Mouse (Mus musculus): ENCODE measurements around the gene Abhd15. TPM values are rescaled to one million over a fixed set of nuclear protein-coding genes. Genes with fewer than 3 reads are reported as not detected.

Gene Abhd15
- polyA plus RNA-seq, 1 experiment from 2014 or later, result 1.5 TPM

GRCm38 (mm10) chr11:77494344-77494676, 20.6 kb upstream of the Abhd15 start:
- Histone ChIP-seq H3K4me3 (replicated peaks) (peak overlapping the region; percentile 97), H3K4me2 (peak overlapping the region; percentile 90), H3K4me1 (replicated peaks) (peaks cover 69% of the 10 kb centered on the region), H3K9me3 (no peaks in the 10 kb centered on the region), H3K27ac (peak overlapping the region; percentile 85; the same call in 1 of the 2 replicates), H3K27me3 (no peaks in the 10 kb centered on the region), H3K36me3 (peaks cover 5% of the 10 kb centered on the region), H3K9ac (replicated peaks) (peak overlapping the region; percentile 97)
- WGBS, result 24% methylated on average over 4 of the region's 4 CpGs
- no peak for ATAC-seq (ENCODE audit: insufficient number of reproducible peaks, insufficient read depth, low FRiP score, low TSS enrichment, low read depth)

- peak overlapping the region; percentile 97; the same call in 1 of the 2 replicates for H3K9ac ChIP-seq (replicated peaks)
- peak overlapping the region; percentile 97; the same call in 1 of the 2 replicates for H3K4me3 ChIP-seq (replicated peaks)
- H3K9me3 ChIP-seq, result no peaks in the 10 kb centered on the region
- ATAC-seq (ENCODE audit: insufficient number of reproducible peaks, insufficient read depth, low FRiP score, low TSS enrichment, low read depth), result no peak
- H3K27me3 ChIP-seq, result no peaks in the 10 kb centered on the region
- no peak overlapping the region for H3K27ac ChIP-seq
- 80% methylated on average over 6 of the region's 6 CpGs for WGBS
- H3K4me1 ChIP-seq (replicated peaks), result peaks cover 69% of the 10 kb centered on the region
- H3K4me2 ChIP-seq, result peak overlapping the region; percentile 90
- peaks cover 10% of the 10 kb centered on the region for H3K36me3 ChIP-seq
Measured at GRCm38 (mm10) chr11:77494782-77495181, 20.1 kb upstream of the Abhd15 start.

GRCm38 (mm10) chr11:77495507-77495906, 19.4 kb upstream of the Abhd15 start:
- H3K27ac ChIP-seq, result no peak overlapping the region
- H3K4me1 ChIP-seq (replicated peaks), result peaks cover 70% of the 10 kb centered on the region

GRCm38 (mm10) chr11:77497341-77497756, 17.6 kb upstream of the Abhd15 start:
- ATAC-seq (ENCODE audit: insufficient number of reproducible peaks, insufficient read depth, low FRiP score, low TSS enrichment, low read depth), result no peak
- no peak overlapping the region; the same call in 1 of the 2 replicates for H3K9ac ChIP-seq (replicated peaks)
- peak overlapping the region; percentile 24; the same call in 1 of the 2 replicates for H3K4me2 ChIP-seq
- H3K9me3 ChIP-seq, result no peaks in the 10 kb centered on the region
- no peak overlapping the region for H3K4me3 ChIP-seq (replicated peaks)
- peaks cover 35% of the 10 kb centered on the region for H3K36me3 ChIP-seq
- no peaks in the 10 kb centered on the region for H3K27me3 ChIP-seq
- peak overlapping the region; percentile 75 for H3K27ac ChIP-seq
- peaks cover 63% of the 10 kb centered on the region for H3K4me1 ChIP-seq (replicated peaks)
- 9% methylated on average over 6 of the region's 6 CpGs for WGBS

More at GRCm38 (mm10) chr11:77495507-77495906, 19.4 kb upstream of the Abhd15 start:
- H3K9me3 ChIP-seq, result no peaks in the 10 kb centered on the region
- ATAC-seq (ENCODE audit: insufficient number of reproducible peaks, insufficient read depth, low FRiP score, low TSS enrichment, low read depth), result no peak
- H3K9ac ChIP-seq (replicated peaks), result no peak overlapping the region
- H3K27me3 ChIP-seq, result no peaks in the 10 kb centered on the region
- no peak overlapping the region for H3K4me3 ChIP-seq (replicated peaks)
- H3K36me3 ChIP-seq, result peaks cover 17% of the 10 kb centered on the region
- H3K4me2 ChIP-seq, result 0 out of 2 replicates have a peak overlapping the region, but pooled peaks have one; percentile 2

GRCm38 (mm10) chr11:77497851-77498250, 17.1 kb upstream of the Abhd15 start:
- no peaks in the 10 kb centered on the region for H3K27me3 ChIP-seq

GRCm38 (mm10) chr11:77498261-77499139, 16.4 kb upstream of the Abhd15 start:
- H3K4me3 ChIP-seq (replicated peaks), result no peak overlapping the region
- no peaks in the 10 kb centered on the region for H3K27me3 ChIP-seq
- H3K36me3 ChIP-seq, result peaks cover 46% of the 10 kb centered on the region
- no peak for ATAC-seq (ENCODE audit: insufficient number of reproducible peaks, insufficient read depth, low FRiP score, low TSS enrichment, low read depth)
- H3K9ac ChIP-seq (replicated peaks), result no peak overlapping the region
- no peaks in the 10 kb centered on the region for H3K9me3 ChIP-seq
- WGBS, result 73% methylated on average over 12 of the region's 12 CpGs
- H3K4me1 ChIP-seq (replicated peaks), result peaks cover 58% of the 10 kb centered on the region
- H3K27ac ChIP-seq, result peak overlapping the region; percentile 75
- no peak overlapping the region for H3K4me2 ChIP-seq

More at GRCm38 (mm10) chr11:77497851-77498250, 17.1 kb upstream of the Abhd15 start:
- 50% methylated on average over 4 of the region's 4 CpGs for WGBS
- Histone ChIP-seq H3K4me1 (replicated peaks) (peaks cover 58% of the 10 kb centered on the region), H3K4me3 (replicated peaks) (no peak overlapping the region), H3K9me3 (no peaks in the 10 kb centered on the region), H3K9ac (replicated peaks) (no peak overlapping the region), H3K36me3 (peaks cover 40% of the 10 kb centered on the region), H3K4me2 (no peak overlapping the region), H3K27ac (peak overlapping the region; percentile 75)
- ATAC-seq (ENCODE audit: insufficient number of reproducible peaks, insufficient read depth, low FRiP score, low TSS enrichment, low read depth), result no peak

GRCm38 (mm10) chr11:77499354-77499753, 15.6 kb upstream of the Abhd15 start:
- no peak overlapping the region for H3K27ac ChIP-seq

GRCm38 (mm10) chr11:77500361-77501325, 14.3 kb upstream of the Abhd15 start:
- Histone ChIP-seq H3K4me2 (no peak overlapping the region), H3K27ac (no peak overlapping the region), H3K36me3 (peaks cover 68% of the 10 kb centered on the region), H3K4me1 (replicated peaks) (peaks cover 38% of the 10 kb centered on the region), H3K9me3 (no peaks in the 10 kb centered on the region), H3K4me3 (replicated peaks) (no peak overlapping the region), H3K9ac (replicated peaks) (peak overlapping the region; percentile 2; the same call in 1 of the 2 replicates), H3K27me3 (no peaks in the 10 kb centered on the region)
- 83% methylated on average over 17 of the region's 17 CpGs for WGBS
- ATAC-seq (ENCODE audit: insufficient number of reproducible peaks, insufficient read depth, low FRiP score, low TSS enrichment, low read depth), result no peak

More at GRCm38 (mm10) chr11:77499354-77499753, 15.6 kb upstream of the Abhd15 start:
- Histone ChIP-seq H3K4me1 (replicated peaks) (peaks cover 51% of the 10 kb centered on the region), H3K27me3 (no peaks in the 10 kb centered on the region), H3K9ac (replicated peaks) (0 out of 2 replicates have a peak overlapping the region, but pooled peaks have one; percentile 27), H3K4me2 (no peak overlapping the region), H3K36me3 (peaks cover 55% of the 10 kb centered on the region), H3K9me3 (no peaks in the 10 kb centered on the region), H3K4me3 (replicated peaks) (no peak overlapping the region)
- ATAC-seq (ENCODE audit: insufficient number of reproducible peaks, insufficient read depth, low FRiP score, low TSS enrichment, low read depth), result no peak
- 89% methylated on average over 7 of the region's 7 CpGs for whole genome bisulfite sequencing

- H3K36me3 ChIP-seq, result peaks cover 75% of the 10 kb centered on the region
- H3K27me3 ChIP-seq, result no peaks in the 10 kb centered on the region
- H3K4me2 ChIP-seq, result no peak overlapping the region
- no peak overlapping the region for H3K9ac ChIP-seq (replicated peaks)
- no peaks in the 10 kb centered on the region for H3K9me3 ChIP-seq
- 32% methylated on average over 5 of the region's 5 CpGs for WGBS
- ATAC-seq (ENCODE audit: insufficient number of reproducible peaks, insufficient read depth, low FRiP score, low TSS enrichment, low read depth), result no peak
- H3K4me3 ChIP-seq (replicated peaks), result no peak overlapping the region
- H3K4me1 ChIP-seq (replicated peaks), result peaks cover 35% of the 10 kb centered on the region
- H3K27ac ChIP-seq, result no peak overlapping the region
Measured at GRCm38 (mm10) chr11:77501392-77501791, 13.5 kb upstream of the Abhd15 start.

- H3K4me1 ChIP-seq (replicated peaks), result peaks cover 32% of the 10 kb centered on the region
- H3K27ac ChIP-seq, result no peak overlapping the region
- H3K9me3 ChIP-seq, result no peaks in the 10 kb centered on the region
- H3K36me3 ChIP-seq, result peaks cover 81% of the 10 kb centered on the region
- WGBS, result 87% methylated on average over 4 of the region's 4 CpGs
- H3K4me2 ChIP-seq, result no peak overlapping the region
- H3K4me3 ChIP-seq (replicated peaks), result no peak overlapping the region
- H3K9ac ChIP-seq (replicated peaks), result 0 out of 2 replicates have a peak overlapping the region, but pooled peaks have one; percentile 4
- no peak for ATAC-seq (ENCODE audit: insufficient number of reproducible peaks, insufficient read depth, low FRiP score, low TSS enrichment, low read depth)
- H3K27me3 ChIP-seq, result no peaks in the 10 kb centered on the region
Measured at GRCm38 (mm10) chr11:77501971-77502370, 12.9 kb upstream of the Abhd15 start.

- H3K4me1 ChIP-seq (replicated peaks), result peaks cover 27% of the 10 kb centered on the region
- no peaks in the 10 kb centered on the region for H3K9me3 ChIP-seq
- H3K4me3 ChIP-seq (replicated peaks), result no peak overlapping the region
- 83% methylated on average over 6 of the region's 6 CpGs for WGBS
- no peak for ATAC-seq (ENCODE audit: insufficient number of reproducible peaks, insufficient read depth, low FRiP score, low TSS enrichment, low read depth)
- H3K27me3 ChIP-seq, result no peaks in the 10 kb centered on the region
- H3K27ac ChIP-seq, result no peak overlapping the region
- H3K36me3 ChIP-seq, result peaks cover 86% of the 10 kb centered on the region
- no peak overlapping the region for H3K4me2 ChIP-seq
- no peak overlapping the region for H3K9ac ChIP-seq (replicated peaks)
Measured at GRCm38 (mm10) chr11:77502481-77502880, 12.4 kb upstream of the Abhd15 start.

All from limb, embryonic 12.5 days (tissue).